Mouse (Mus musculus) liver, embryonic 15.5 days (tissue): ENCODE data around the gene Rpgrip1. TPM values are rescaled to one million over a fixed set of nuclear protein-coding genes. Genes with fewer than 3 reads are reported as not detected.

Source experiments
- ATAC-seq: fragments of 200-750 bp; cut with Nextera tagmentation; 2 replicates; pipeline ENCODE4 v1.8.0; 2017; ENCODE audit warnings: moderate number of reproducible peaks, mild to moderate bottlenecking, moderate library complexity; ENCODE audit not compliant: insufficient read depth
- H3K27ac ChIP-seq: fragments of 300-500 bp; sonication (generic); replicated peaks from 2 replicates; pipeline ENCODE4 v1.5.1; 2015; ENCODE audit warnings: mild to moderate bottlenecking, inconsistent platforms
- H3K27me3 ChIP-seq: fragments of 300-500 bp; sonication (generic); 2 replicates; pipeline ENCODE4 v1.6.1; 2015; ENCODE audit warnings: mild to moderate bottlenecking, inconsistent platforms
- H3K36me3 ChIP-seq: fragments of 300-500 bp; sonication (generic); replicated peaks from 2 replicates; pipeline ENCODE4 v1.6.1; 2015; ENCODE audit warnings: moderate library complexity, mild to moderate bottlenecking, inconsistent platforms
- H3K4me1 ChIP-seq: fragments of 300-500 bp; sonication (generic); replicated peaks from 2 replicates; pipeline ENCODE4 v1.6.1; 2015; ENCODE audit warnings: inconsistent platforms
- H3K4me2 ChIP-seq: fragments of 300-500 bp; sonication (generic); 2 replicates; pipeline ENCODE4 v1.6.1; 2015; ENCODE audit warnings: moderate library complexity, mild to moderate bottlenecking, inconsistent platforms
- H3K4me3 ChIP-seq: fragments of 300-500 bp; sonication (generic); replicated peaks from 2 replicates; pipeline ENCODE4 v1.5.1; 2015; ENCODE audit warnings: mild to moderate bottlenecking, inconsistent platforms
- H3K9ac ChIP-seq: fragments of 300-500 bp; sonication (generic); 2 replicates; pipeline ENCODE4 v1.6.1; 2015; ENCODE audit warnings: moderate library complexity, mild to moderate bottlenecking, inconsistent platforms
- H3K9me3 ChIP-seq: fragments of 300-500 bp; sonication (generic); replicated peaks from 2 replicates; pipeline ENCODE4 v1.6.1; 2016; ENCODE audit warnings: inconsistent platforms
- WGBS: fragments of 180-500 bp; shearing (Covaris S2); methylation state at CpG from one replicate; pipeline ENCODE4 v1.1.7; 2015; ENCODE audit warnings: mixed read lengths; ENCODE audit not compliant: insufficient replicate concordance; 5-methylcytosine and 5-hydroxymethylcytosine counted together
- polyA plus RNA-seq: library from polyadenylated mRNA; unstranded; fragments of >200 nt; fragmentation: Nextera tagmentation; extraction: Ambion mirVana; gene quantifications from 2 replicates; pipeline ENCODE4 v1.2.1, GENCODE M21; 2015

Gene Rpgrip1
- polyA plus RNA-seq, 1 experiment from 2014 or later = 39.5 TPM

DNA sequence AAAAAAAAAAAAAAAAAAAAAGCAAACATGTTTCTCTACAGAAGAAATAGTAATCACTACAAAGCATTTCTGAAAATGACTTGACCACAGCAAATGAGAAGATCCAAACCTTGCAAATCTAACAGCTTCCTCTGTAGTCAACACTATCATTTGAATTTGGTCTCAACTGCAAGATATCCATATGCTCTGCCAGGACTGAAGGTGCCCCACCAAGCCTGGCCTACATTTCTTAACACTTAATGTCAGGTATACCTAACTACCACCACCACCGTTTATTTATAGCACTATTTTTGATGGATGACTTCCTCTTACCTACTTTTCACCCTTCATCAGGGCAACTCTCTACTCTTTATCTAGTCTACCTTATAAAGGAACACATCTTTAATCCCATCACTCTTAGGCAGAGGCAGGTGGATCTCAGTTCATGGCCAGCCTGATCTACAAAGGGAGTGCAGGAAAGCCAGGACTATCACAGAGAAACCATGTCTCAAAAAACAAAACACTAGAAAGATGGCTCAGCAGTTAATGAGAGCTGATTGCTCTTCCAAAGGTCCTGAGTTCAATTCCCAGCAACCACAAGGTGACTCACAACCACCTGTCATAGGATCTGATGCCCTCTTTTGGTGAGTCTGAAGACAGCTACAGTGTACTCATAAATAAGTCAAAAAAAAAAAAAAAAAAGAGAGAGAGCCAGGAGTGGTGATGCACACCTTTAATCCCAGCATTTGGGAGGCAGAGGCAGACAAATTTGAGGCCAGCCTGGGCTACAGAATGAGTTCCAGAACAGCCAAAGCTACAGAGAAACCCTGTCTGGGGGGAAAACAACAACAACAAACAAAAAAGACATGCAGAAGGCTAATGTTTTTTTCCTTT, 9.0 kb upstream of the Rpgrip1 start:
- no peaks in the 10 kb centered on the region for H3K27me3 ChIP-seq
- H3K36me3 ChIP-seq = peaks cover 26% of the 10 kb centered on the region
- H3K9ac ChIP-seq = peak overlapping the region; percentile 90; the same call in 1 of the 2 replicates
- H3K27ac ChIP-seq = no peak overlapping the region; the same call in none of the 2 replicates
- ATAC-seq = no peak
- H3K9me3 ChIP-seq = no peaks in the 10 kb centered on the region
- H3K4me3 ChIP-seq = peak overlapping the region; percentile 86
- H3K4me1 ChIP-seq = peaks cover 51% of the 10 kb centered on the region
- 23% methylated on average over 1 of the region's 1 CpGs for WGBS
- H3K4me2 ChIP-seq = peak overlapping the region; percentile 79

GRCm38 (mm10) chr14:52103474-52103855, 7.0 kb upstream of the Rpgrip1 start:
- H3K4me1 ChIP-seq = peaks cover 56% of the 10 kb centered on the region

DNA sequence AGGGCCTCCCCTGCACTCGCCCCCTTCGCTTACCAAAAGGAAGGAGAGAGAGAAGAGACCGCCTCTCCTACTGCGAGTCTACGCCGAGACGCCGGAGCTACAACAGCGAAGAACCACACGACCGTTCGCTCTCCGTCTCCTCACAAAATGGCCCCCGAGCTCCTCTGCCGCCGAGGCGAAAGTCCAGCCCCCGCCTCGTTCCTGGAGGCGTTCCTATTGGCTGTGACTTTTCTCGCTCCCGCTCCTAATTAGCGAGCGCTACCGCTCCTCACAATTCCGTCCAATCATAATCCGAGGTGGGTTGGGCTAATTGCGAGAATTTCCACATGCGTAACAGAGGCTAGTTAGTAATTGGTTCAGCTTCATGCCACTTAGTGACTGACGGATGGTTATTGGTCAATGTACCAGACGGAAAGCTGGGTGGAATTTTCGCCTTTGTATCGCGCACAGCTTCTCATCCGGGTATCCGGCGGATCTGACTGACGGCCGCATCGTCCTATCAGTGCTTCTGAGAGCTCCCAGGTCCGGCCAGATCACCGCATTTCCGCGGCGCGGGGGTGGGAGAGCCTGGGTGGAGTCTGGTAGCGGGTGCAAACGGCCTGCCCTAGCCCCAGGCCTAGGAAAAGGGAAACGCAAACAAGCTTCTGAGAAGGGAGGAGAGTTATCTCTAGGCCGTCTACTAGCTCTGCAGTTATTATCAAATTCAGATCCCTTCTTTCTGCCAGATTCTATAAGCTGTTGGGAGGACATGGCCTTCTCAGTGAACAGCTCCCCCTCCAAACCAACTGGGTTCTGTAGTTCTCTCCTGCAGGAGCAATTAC, 6.4 kb upstream of the Rpgrip1 start, which contains the start of gene Hnrnpc:
TSS of gene Hnrnpc (minus strand) at position 173 of the 821 bp plus-strand sequence.
- Histone ChIP-seq H3K27me3 (no peaks in the 10 kb centered on the region), H3K4me2 (peak within 1 kb of the TSS; percentile 87), H3K27ac (peak within 1 kb of the TSS; percentile 99), H3K9me3 (no peaks in the 10 kb centered on the region), H3K4me3 (peak within 1 kb of the TSS; percentile 86), H3K9ac (peak within 1 kb of the TSS; percentile 90), H3K4me1 (peaks cover 51% of the 10 kb centered on the region), H3K36me3 (peaks cover 11% of the 10 kb centered on the region)
- WGBS = under 1% methylated on average over 50 of the region's 50 CpGs
- ATAC-seq = peak; percentile 95

More at GRCm38 (mm10) chr14:52103474-52103855, 7.0 kb upstream of the Rpgrip1 start:
- peak overlapping the region; percentile 90 for H3K9ac ChIP-seq
- no peaks in the 10 kb centered on the region for H3K9me3 ChIP-seq
- peak overlapping the region; percentile 96 for H3K27ac ChIP-seq
- WGBS = 0% methylated on average over 30 of the region's 30 CpGs
- H3K4me3 ChIP-seq = peak overlapping the region; percentile 86
- H3K36me3 ChIP-seq = peaks cover 16% of the 10 kb centered on the region
- ATAC-seq = peak; percentile 3; the same call in 1 of the 2 replicates
- no peaks in the 10 kb centered on the region for H3K27me3 ChIP-seq
- H3K4me2 ChIP-seq = peak overlapping the region; percentile 79

- 30% methylated on average over 7 of the region's 7 CpGs for WGBS
- peak overlapping the region; percentile 87 for H3K4me2 ChIP-seq
- H3K9ac ChIP-seq = peak overlapping the region; percentile 63
- peaks cover 51% of the 10 kb centered on the region for H3K4me1 ChIP-seq
- peaks cover 11% of the 10 kb centered on the region for H3K36me3 ChIP-seq
- H3K27ac ChIP-seq = peak overlapping the region; percentile 99
- H3K4me3 ChIP-seq = peak overlapping the region; percentile 58
- no peak; the same call in 1 of the 2 replicates for ATAC-seq
- H3K27me3 ChIP-seq = no peaks in the 10 kb centered on the region
- H3K9me3 ChIP-seq = no peaks in the 10 kb centered on the region
Measured at GRCm38 (mm10) chr14:52104677-52105285, 5.7 kb upstream of the Rpgrip1 start.

DNA sequence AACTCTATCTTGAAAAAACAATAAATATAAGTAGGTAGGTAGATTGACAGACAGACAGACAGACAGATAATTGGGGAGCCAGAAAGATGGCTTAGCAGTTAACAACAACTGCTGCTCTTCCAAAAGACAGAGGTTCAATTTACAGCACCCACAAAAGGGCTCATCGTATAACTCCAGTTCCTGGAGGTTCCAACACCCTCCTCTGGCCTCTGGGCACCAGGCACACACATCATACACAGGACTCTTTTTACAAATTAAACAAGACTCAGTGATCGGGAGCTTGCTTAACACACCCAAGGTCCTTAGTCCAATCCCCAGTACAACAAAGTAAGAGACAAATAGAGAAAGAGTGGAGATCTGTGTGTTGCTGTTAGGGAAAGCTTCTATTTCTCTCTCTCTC, 5.2 kb upstream of the Rpgrip1 start:
- H3K4me1 ChIP-seq = peaks cover 46% of the 10 kb centered on the region
- peaks cover 11% of the 10 kb centered on the region for H3K36me3 ChIP-seq
- ATAC-seq = no peak
- 64% methylated on average over 2 of the region's 2 CpGs for WGBS
- H3K4me2 ChIP-seq = peak overlapping the region; percentile 87
- no peak overlapping the region for H3K4me3 ChIP-seq
- H3K27ac ChIP-seq = peak overlapping the region; percentile 99
- H3K9me3 ChIP-seq = no peaks in the 10 kb centered on the region
- H3K27me3 ChIP-seq = no peaks in the 10 kb centered on the region
- H3K9ac ChIP-seq = 0 out of 2 replicates have a peak overlapping the region, but pooled peaks have one; percentile 3

GRCm38 (mm10) chr14:52106741-52107140, 3.8 kb upstream of the Rpgrip1 start:
- no peak overlapping the region for H3K4me3 ChIP-seq
- H3K27ac ChIP-seq = peak overlapping the region; percentile 70
- 22% methylated on average over 10 of the region's 10 CpGs for WGBS
- no peaks in the 10 kb centered on the region for H3K27me3 ChIP-seq
- no peak for ATAC-seq
- no peaks in the 10 kb centered on the region for H3K9me3 ChIP-seq
- no peak overlapping the region for H3K9ac ChIP-seq
- H3K36me3 ChIP-seq = peaks cover 5% of the 10 kb centered on the region
- peaks cover 34% of the 10 kb centered on the region for H3K4me1 ChIP-seq
- H3K4me2 ChIP-seq = peak overlapping the region; percentile 21; the same call in 1 of the 2 replicates

DNA sequence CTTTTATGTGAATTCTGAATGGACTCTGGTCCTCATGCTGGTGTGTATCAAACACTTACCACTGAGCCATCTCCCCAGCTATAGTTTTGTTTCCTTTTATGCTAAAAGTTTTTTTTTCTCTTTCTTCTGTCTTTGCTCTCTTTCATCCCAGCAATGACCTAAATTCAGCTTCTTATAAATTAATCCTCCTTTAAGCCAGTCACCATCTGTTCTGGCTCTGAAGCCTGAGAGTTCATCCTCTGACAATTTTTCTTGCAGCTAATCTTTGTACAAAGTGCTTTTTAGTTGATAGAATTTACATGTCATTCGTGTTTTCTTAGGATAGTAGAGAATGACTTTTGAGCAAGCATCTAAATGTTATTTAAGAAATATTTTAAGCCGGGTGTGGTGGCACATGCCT, 2.5 kb upstream of the Rpgrip1 start:
- no peaks in the 10 kb centered on the region for H3K27me3 ChIP-seq
- WGBS = 63% methylated on average over 2 of the region's 2 CpGs
- no peaks in the 10 kb centered on the region for H3K9me3 ChIP-seq
- H3K9ac ChIP-seq = no peak overlapping the region
- ATAC-seq = no peak
- no peak overlapping the region for H3K27ac ChIP-seq
- no peak overlapping the region for H3K4me3 ChIP-seq
- H3K4me1 ChIP-seq = peaks cover 23% of the 10 kb centered on the region
- no peaks in the 10 kb centered on the region for H3K36me3 ChIP-seq
- no peak overlapping the region for H3K4me2 ChIP-seq

DNA sequence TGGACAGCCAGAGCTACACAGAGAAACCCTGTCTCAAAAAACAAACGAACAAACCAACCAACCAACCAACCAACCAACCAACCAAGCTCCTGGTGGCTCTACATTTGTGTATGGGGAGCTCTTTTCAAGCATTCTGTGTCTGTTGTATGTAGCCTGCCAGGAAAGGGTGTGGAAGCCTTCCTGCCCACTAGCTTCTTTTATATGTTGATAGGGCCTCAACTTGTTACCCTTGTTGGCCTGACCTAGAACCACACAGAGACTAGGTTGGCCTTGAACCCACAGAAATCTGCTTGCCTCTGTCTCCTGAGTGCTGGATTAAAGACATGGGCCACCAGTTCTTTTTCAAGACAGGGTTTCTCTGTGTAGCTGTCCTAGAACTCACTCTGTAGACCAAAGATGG, 3.6 kb downstream of the Rpgrip1 start:
- no peak overlapping the region for H3K4me2 ChIP-seq
- H3K9me3 ChIP-seq = no peaks in the 10 kb centered on the region
- no peak overlapping the region for H3K27ac ChIP-seq
- 71% methylated on average over 1 of the region's 1 CpGs for WGBS
- no peaks in the 10 kb centered on the region for H3K36me3 ChIP-seq
- H3K27me3 ChIP-seq = peaks cover 7% of the 10 kb centered on the region
- H3K9ac ChIP-seq = no peak overlapping the region
- H3K4me1 ChIP-seq = peaks cover 14% of the 10 kb centered on the region
- ATAC-seq = no peak
- H3K4me3 ChIP-seq = no peak overlapping the region

DNA sequence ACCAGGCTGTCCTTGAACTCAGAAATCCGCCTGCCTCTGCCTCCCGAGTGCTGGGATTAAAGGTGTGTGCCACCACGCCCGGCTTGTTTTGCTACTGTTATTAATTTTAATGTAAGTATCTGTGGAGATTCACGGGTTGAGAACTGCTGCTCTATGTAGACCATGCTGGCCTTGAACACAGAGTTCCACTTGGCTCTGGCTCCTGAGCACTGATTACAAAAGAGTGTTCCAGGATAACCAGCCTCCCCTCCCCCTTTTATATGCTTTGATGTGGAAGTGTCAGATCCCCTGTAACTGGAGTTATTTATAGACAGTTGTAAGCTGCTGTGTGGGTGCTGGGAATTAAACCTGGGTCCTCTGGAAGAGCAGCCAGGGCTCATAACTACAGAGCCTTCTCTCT, 6.7 kb downstream of the Rpgrip1 start:
- 68% methylated on average over 5 of the region's 5 CpGs for WGBS
- no peak overlapping the region for H3K4me2 ChIP-seq
- H3K9ac ChIP-seq = no peak overlapping the region
- no peak overlapping the region for H3K27ac ChIP-seq
- no peaks in the 10 kb centered on the region for H3K9me3 ChIP-seq
- ATAC-seq = no peak
- H3K27me3 ChIP-seq = peaks cover 35% of the 10 kb centered on the region
- H3K4me1 ChIP-seq = peaks cover 20% of the 10 kb centered on the region
- H3K4me3 ChIP-seq = no peak overlapping the region
- H3K36me3 ChIP-seq = no peaks in the 10 kb centered on the region

DNA sequence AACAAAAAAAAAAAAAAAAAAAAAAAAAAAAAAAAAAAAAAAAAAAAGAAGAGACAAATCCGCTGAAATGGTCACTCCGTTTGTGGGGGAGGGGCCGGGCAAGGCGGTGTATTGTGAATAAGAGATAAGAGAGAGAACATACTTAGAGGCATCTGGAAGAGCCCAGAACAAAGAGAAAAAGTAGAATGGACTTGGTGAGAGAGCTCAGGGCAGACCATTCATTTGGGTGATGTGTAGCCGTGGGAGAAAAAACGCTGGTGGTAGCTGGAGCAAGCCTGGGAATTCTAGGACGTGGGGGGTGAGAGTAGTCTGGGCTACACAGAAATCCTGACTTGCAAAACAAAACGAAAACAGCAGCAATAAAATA, 7.9 kb downstream of the Rpgrip1 start:
- Histone ChIP-seq H3K27me3 (peaks cover 37% of the 10 kb centered on the region), H3K4me2 (peak overlapping the region; percentile 95), H3K9ac (peak overlapping the region; percentile 52; the same call in 1 of the 2 replicates), H3K27ac (peak overlapping the region; percentile 61; the same call in 1 of the 2 replicates), H3K9me3 (no peaks in the 10 kb centered on the region), H3K4me1 (peaks cover 20% of the 10 kb centered on the region), H3K36me3 (no peaks in the 10 kb centered on the region), H3K4me3 (peak overlapping the region; percentile 60)
- peak; percentile 47; the same call in 1 of the 2 replicates for ATAC-seq
- WGBS = 5% methylated on average over 8 of the region's 8 CpGs
